Mouse (Mus musculus) limb, embryonic 13.5 days (tissue): ENCODE measurements around the gene Fam84b. TPM values are rescaled to one million over a fixed set of nuclear protein-coding genes. Genes with fewer than 3 reads are reported as not detected.

Source experiments
- ATAC-seq: fragments of 200-750 bp; cut with Nextera tagmentation; 2 replicates; pipeline ENCODE4 v1.8.0; 2017; ENCODE audit warnings: low read depth, moderate number of reproducible peaks, moderate TSS enrichment; ENCODE audit not compliant: low FRiP score
- H3K27ac ChIP-seq: fragments of 300-500 bp; sonication (generic); 2 replicates; pipeline ENCODE4 v1.5.1; 2015; ENCODE audit warnings: inconsistent platforms, mild to moderate bottlenecking, moderate library complexity
- H3K27me3 ChIP-seq: fragments of 300-500 bp; sonication (generic); 2 replicates; pipeline ENCODE4 v1.6.1; 2015; ENCODE audit warnings: mild to moderate bottlenecking, inconsistent platforms
- H3K36me3 ChIP-seq: fragments of 300-500 bp; sonication (generic); 2 replicates; pipeline ENCODE4 v1.6.1; 2015; ENCODE audit warnings: inconsistent platforms, mild to moderate bottlenecking, moderate library complexity
- H3K4me1 ChIP-seq: fragments of 300-500 bp; sonication (generic); 2 replicates; pipeline ENCODE4 v1.6.1; 2015; ENCODE audit warnings: inconsistent platforms
- H3K4me2 ChIP-seq: fragments of 300-500 bp; sonication (generic); replicated peaks from 2 replicates; pipeline ENCODE4 v1.6.1; 2015; ENCODE audit warnings: inconsistent platforms, mild to moderate bottlenecking, moderate library complexity
- H3K4me3 ChIP-seq: fragments of 300-500 bp; sonication (generic); 2 replicates; pipeline ENCODE4 v1.5.1; 2015; ENCODE audit warnings: moderate library complexity, mild to moderate bottlenecking, inconsistent platforms
- H3K9ac ChIP-seq: fragments of 300-500 bp; sonication (generic); 2 replicates; pipeline ENCODE4 v1.6.1; 2015; ENCODE audit warnings: mild to moderate bottlenecking, inconsistent platforms
- H3K9me3 ChIP-seq: fragments of 300-500 bp; sonication (generic); 2 replicates; pipeline ENCODE4 v1.6.1; 2016; ENCODE audit warnings: inconsistent platforms
- WGBS: fragments of 180-500 bp; shearing (Covaris S2); methylation state at CpG from one replicate; pipeline ENCODE4 v1.1.7; 2015; 5-methylcytosine and 5-hydroxymethylcytosine counted together
- polyA plus RNA-seq: library from polyadenylated mRNA; unstranded; fragments of >200 nt; fragmentation: Nextera tagmentation; extraction: Ambion mirVana; gene quantifications from 2 replicates; pipeline ENCODE4 v1.2.1, GENCODE M21; 2015

Fam84b gene
- polyA plus RNA-seq = 6.3 and 6.9 TPM in 2 replicates

DNA sequence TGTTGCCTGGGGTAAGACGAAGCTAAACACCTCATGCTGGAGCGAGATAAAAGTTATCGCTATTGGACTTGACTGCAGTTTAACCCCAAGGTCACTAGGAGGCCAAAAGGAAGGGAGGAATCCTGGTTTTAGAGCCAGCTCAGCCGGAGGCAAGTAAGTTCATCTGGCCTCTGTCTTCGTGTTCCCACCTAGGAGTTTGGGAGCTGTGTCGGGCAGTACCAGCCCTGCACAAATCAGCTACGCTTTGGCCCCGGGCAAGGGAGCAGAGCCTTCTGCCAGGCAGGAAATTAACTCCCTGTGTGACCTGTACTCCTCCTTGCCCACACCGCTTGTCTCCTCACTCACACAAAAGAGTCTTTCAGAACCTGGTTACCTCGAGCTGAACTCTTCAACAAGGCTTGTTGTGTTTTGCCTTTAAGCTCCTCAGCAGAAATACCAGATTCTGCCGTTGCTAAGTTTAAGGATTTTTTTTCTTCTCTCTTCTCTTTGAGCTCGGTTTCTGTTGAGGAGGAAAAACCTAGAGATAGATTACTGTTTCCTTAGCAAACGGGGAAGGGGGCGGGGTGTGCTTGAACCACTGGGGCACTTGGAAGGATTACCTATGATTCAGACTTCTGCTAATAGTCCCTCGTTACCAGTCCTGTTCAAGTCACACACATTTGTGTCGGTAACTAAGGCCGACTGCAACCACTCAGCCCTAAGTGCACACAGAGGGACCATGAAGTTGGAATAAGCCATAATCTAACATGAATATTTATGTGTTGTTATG is at the start of gene Fam84b:
Gene Fam84b (minus strand): TSS at position 548 of the 769 bp plus-strand sequence.
- H3K4me1 ChIP-seq = peaks cover 25% of the 10 kb centered on the region
- H3K9ac ChIP-seq = no peak within 1 kb of the TSS
- peak; percentile 70 for ATAC-seq
- H3K36me3 ChIP-seq = no peaks in the 10 kb centered on the region
- H3K4me3 ChIP-seq = no peak within 1 kb of the TSS
- no peaks in the 10 kb centered on the region for H3K27me3 ChIP-seq
- WGBS = 14% methylated on average over 17 of the region's 17 CpGs
- H3K9me3 ChIP-seq = 0 out of 2 replicates have a peak, but pooled peaks cover 5% of the 10 kb centered on the region
- peak within 1 kb of the TSS; percentile 24 for H3K4me2 ChIP-seq
- peak within 1 kb of the TSS; percentile 71 for H3K27ac ChIP-seq

GRCm38 (mm10) chr15:60898187-60898965 is 44.8 kb upstream of the Fam84b start:
- no peaks in the 10 kb centered on the region for H3K27me3 ChIP-seq
- H3K4me2 ChIP-seq = no peak overlapping the region

GRCm38 (mm10) chr15:60896040-60896439 is 42.5 kb upstream of the Fam84b start:
- 76% methylated on average over 2 of the region's 2 CpGs for WGBS
- no peak overlapping the region for H3K9ac ChIP-seq
- ATAC-seq = no peak
- no peaks in the 10 kb centered on the region for H3K36me3 ChIP-seq
- H3K27ac ChIP-seq = no peak overlapping the region
- no peak overlapping the region for H3K4me2 ChIP-seq
- H3K4me3 ChIP-seq = no peak overlapping the region
- no peaks in the 10 kb centered on the region for H3K9me3 ChIP-seq
- H3K4me1 ChIP-seq = no peaks in the 10 kb centered on the region
- H3K27me3 ChIP-seq = no peaks in the 10 kb centered on the region

More at GRCm38 (mm10) chr15:60898187-60898965, 44.8 kb upstream of the Fam84b start:
- no peak overlapping the region for H3K4me3 ChIP-seq
- H3K36me3 ChIP-seq = no peaks in the 10 kb centered on the region
- H3K27ac ChIP-seq = no peak overlapping the region
- no peaks in the 10 kb centered on the region for H3K4me1 ChIP-seq
- H3K9me3 ChIP-seq = no peaks in the 10 kb centered on the region
- no peak overlapping the region for H3K9ac ChIP-seq
- 67% methylated on average over 6 of the region's 6 CpGs for WGBS
- ATAC-seq = no peak

DNA sequence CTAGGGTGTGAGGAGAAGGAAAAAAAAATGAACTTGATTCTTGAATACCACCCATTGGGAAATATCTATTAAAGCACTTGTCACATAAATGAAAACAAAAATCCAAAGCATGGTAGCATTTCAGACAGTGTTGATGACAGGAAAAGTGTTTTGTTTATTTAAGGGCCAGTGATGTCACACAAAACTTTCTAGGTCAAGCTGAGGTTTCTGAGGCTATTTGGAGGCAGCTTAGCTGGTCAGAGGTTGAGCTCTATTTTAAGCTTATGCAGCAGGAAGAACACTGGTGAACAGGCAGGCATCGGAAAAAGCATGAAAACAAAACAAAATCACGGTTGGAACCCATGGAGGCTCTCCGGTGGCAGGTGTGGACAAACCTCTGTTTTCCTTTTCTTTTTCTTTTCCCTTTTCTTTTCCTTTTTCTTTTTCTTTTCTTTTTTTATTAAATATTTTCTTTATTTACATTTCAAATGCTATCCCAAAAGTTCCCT is 39.4 kb upstream of the Fam84b start:
- Histone ChIP-seq H3K27me3 (no peaks in the 10 kb centered on the region), H3K27ac (no peak overlapping the region), H3K36me3 (no peaks in the 10 kb centered on the region), H3K4me3 (no peak overlapping the region), H3K9ac (no peak overlapping the region), H3K4me2 (no peak overlapping the region), H3K4me1 (no peaks in the 10 kb centered on the region), H3K9me3 (no peaks in the 10 kb centered on the region)
- 88% methylated on average over 3 of the region's 3 CpGs for WGBS
- no peak for ATAC-seq

DNA sequence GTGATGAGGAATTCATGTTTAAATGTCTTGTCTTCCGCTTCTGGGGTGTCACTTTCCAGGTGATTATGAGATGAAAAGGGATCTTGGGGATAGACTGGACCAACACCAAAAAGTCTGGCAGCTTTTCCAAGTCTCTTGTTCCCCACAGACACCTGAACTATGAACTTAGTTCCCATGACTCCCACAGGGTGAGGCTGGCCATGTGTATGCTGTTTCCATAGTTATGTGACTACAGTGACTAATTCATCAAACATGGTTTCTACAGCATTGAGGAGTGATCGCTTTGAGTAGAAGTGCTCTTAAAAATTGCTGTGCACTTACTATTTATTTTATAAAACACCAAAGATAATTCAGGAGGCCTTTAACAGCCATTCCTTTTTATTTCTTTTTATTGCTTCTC is 35.1 kb upstream of the Fam84b start:
- 84% methylated on average over 2 of the region's 2 CpGs for WGBS
- no peak for ATAC-seq
- no peak overlapping the region for H3K9ac ChIP-seq

DNA sequence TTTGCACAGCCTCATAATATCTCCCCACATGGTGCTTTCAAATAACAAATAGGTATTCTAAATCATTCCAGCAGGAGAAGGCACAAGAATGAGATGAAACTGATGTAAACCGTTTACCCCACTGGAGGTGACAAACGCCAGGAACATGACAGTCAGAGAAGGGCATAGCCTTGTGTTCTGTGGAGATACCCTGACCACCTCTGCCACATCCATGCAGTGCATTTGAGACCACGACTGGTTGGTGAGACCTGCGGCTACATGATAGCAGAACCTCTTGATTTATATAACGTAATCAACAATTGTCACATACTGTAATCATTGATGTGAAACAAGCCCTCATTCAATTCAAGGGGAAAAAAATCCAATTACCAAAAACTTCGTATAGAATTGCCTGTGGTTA is 22.1 kb upstream of the Fam84b start:
- Histone ChIP-seq H3K4me1 (no peaks in the 10 kb centered on the region), H3K27me3 (no peaks in the 10 kb centered on the region), H3K4me2 (no peak overlapping the region), H3K4me3 (no peak overlapping the region), H3K9ac (no peak overlapping the region), H3K36me3 (no peaks in the 10 kb centered on the region), H3K27ac (no peak overlapping the region), H3K9me3 (no peaks in the 10 kb centered on the region)
- WGBS = 87% methylated on average over 6 of the region's 6 CpGs
- ATAC-seq = no peak

More for the DNA sequence above, 35.1 kb upstream of the Fam84b start:
- Histone ChIP-seq H3K4me3 (no peak overlapping the region), H3K4me2 (no peak overlapping the region), H3K27ac (no peak overlapping the region), H3K9me3 (no peaks in the 10 kb centered on the region), H3K4me1 (no peaks in the 10 kb centered on the region), H3K27me3 (no peaks in the 10 kb centered on the region), H3K36me3 (no peaks in the 10 kb centered on the region)

GRCm38 (mm10) chr15:60862417-60862816 is 8.8 kb upstream of the Fam84b start:
- 85% methylated on average over 3 of the region's 3 CpGs for WGBS
- Histone ChIP-seq H3K9me3 (no peaks in the 10 kb centered on the region), H3K4me2 (no peak overlapping the region), H3K36me3 (no peaks in the 10 kb centered on the region), H3K27me3 (no peaks in the 10 kb centered on the region), H3K27ac (no peak overlapping the region), H3K4me1 (no peaks in the 10 kb centered on the region), H3K9ac (no peak overlapping the region), H3K4me3 (no peak overlapping the region)
- ATAC-seq = no peak

DNA sequence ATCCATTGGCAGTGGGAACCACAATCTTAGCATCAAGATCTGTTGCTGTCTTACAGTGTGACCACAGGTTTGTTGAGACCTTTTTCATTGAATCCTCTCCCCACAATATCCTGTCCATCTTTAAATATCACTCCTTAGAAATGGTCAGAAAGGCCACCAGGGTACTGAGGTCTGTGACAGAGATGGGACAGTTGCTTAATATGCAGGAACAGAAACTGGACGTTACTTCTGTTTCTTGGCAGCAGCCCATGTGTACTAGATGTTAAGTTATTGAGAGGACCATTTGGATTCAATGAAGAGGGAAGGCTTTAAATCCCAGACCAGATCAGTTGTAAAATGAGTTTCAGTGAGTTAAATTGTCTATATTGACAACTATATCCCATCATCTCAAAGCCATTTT is 1.5 kb upstream of the Fam84b start:
- no peak overlapping the region for H3K4me3 ChIP-seq
- H3K9ac ChIP-seq = no peak overlapping the region
- H3K27ac ChIP-seq = no peak overlapping the region
- H3K27me3 ChIP-seq = no peaks in the 10 kb centered on the region
- whole genome bisulfite sequencing = 73% methylated on average over 1 of the region's 1 CpGs
- 0 out of 2 replicates have a peak, but pooled peaks cover 5% of the 10 kb centered on the region for H3K9me3 ChIP-seq
- ATAC-seq = no peak
- H3K4me1 ChIP-seq = peaks cover 14% of the 10 kb centered on the region
- no peaks in the 10 kb centered on the region for H3K36me3 ChIP-seq
- H3K4me2 ChIP-seq = no peak overlapping the region

DNA sequence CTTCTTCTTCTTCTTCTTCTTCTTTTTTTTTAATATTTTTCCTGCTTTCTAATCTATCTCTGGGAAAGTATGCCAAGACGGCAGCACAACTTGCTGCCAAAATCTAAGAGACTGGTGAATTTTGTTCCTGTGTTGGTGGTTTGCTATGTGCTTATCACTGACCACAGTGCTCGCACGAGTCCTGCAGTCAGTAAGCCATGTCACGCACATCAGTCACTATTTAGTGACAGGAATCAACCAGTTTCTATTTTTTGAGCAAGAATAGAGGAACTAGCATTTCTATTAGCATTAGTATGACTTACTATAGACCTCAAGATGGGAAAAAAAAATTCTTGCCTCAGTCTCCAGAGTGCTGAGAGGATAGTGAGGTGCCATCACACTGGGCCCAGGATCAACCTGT is 573 bp upstream of the Fam84b start:
- ATAC-seq = no peak
- Histone ChIP-seq H3K4me1 (peaks cover 18% of the 10 kb centered on the region), H3K4me3 (no peak overlapping the region), H3K27me3 (no peaks in the 10 kb centered on the region), H3K9ac (no peak overlapping the region), H3K9me3 (0 out of 2 replicates have a peak, but pooled peaks cover 5% of the 10 kb centered on the region), H3K36me3 (no peaks in the 10 kb centered on the region), H3K27ac (no peak overlapping the region), H3K4me2 (no peak overlapping the region)
- WGBS = 79% methylated on average over 4 of the region's 4 CpGs

DNA sequence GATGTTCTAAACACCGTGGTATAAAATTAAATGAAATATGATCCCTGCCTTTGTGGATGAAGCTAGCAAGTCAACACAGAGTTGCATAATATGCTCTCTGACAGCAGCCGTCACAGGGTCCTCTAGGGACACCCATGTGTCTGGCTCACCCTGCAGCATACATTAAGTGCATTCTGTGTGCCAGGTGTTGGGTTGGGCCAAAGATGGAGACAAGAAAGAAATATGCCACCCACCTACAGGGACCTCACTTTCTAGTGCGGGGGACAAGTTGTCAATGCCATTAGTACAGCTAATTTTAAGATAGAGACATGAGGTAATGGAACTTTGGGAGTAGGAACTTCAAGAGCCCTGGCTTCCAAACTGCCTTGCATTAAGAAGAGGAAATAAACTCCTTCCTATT is 4.9 kb downstream of the Fam84b start:
- WGBS = 49% methylated on average over 3 of the region's 3 CpGs
- Histone ChIP-seq H3K4me3 (no peak overlapping the region), H3K4me2 (no peak overlapping the region), H3K9me3 (no peaks in the 10 kb centered on the region), H3K36me3 (no peaks in the 10 kb centered on the region), H3K9ac (no peak overlapping the region), H3K27ac (no peak overlapping the region), H3K4me1 (peaks cover 23% of the 10 kb centered on the region), H3K27me3 (0 out of 2 replicates have a peak, but pooled peaks cover 3% of the 10 kb centered on the region)
- no peak for ATAC-seq

- H3K9me3 ChIP-seq = no peaks in the 10 kb centered on the region
- no peak for ATAC-seq
- 31% methylated on average over 6 of the region's 6 CpGs for WGBS
- H3K36me3 ChIP-seq = no peaks in the 10 kb centered on the region
- no peak overlapping the region for H3K9ac ChIP-seq
- H3K27ac ChIP-seq = no peak overlapping the region; the same call in 1 of the 2 replicates
- peaks cover 17% of the 10 kb centered on the region for H3K4me1 ChIP-seq
- 0 out of 2 replicates have a peak, but pooled peaks cover 3% of the 10 kb centered on the region for H3K27me3 ChIP-seq
- H3K4me3 ChIP-seq = no peak overlapping the region
- no peak overlapping the region for H3K4me2 ChIP-seq
Measured at GRCm38 (mm10) chr15:60846291-60846690, 7.3 kb downstream of the Fam84b start.

GRCm38 (mm10) chr15:60845886-60846285 is 7.7 kb downstream of the Fam84b start:
- Histone ChIP-seq H3K9ac (no peak overlapping the region), H3K4me3 (no peak overlapping the region), H3K4me2 (no peak overlapping the region), H3K27ac (no peak overlapping the region; the same call in 1 of the 2 replicates), H3K36me3 (no peaks in the 10 kb centered on the region), H3K27me3 (0 out of 2 replicates have a peak, but pooled peaks cover 3% of the 10 kb centered on the region), H3K4me1 (peaks cover 17% of the 10 kb centered on the region), H3K9me3 (no peaks in the 10 kb centered on the region)
- no peak for ATAC-seq
- 19% methylated on average over 3 of the region's 3 CpGs for WGBS
